Mouse (Mus musculus): ENCODE data around the gene Sco2. TPM values are rescaled to one million over a fixed set of nuclear protein-coding genes. Genes with fewer than 3 reads are reported as not detected.

Gene Sco2
- polyA plus RNA-seq, 1 experiment from 2014 or later = 6.5 TPM

DNA sequence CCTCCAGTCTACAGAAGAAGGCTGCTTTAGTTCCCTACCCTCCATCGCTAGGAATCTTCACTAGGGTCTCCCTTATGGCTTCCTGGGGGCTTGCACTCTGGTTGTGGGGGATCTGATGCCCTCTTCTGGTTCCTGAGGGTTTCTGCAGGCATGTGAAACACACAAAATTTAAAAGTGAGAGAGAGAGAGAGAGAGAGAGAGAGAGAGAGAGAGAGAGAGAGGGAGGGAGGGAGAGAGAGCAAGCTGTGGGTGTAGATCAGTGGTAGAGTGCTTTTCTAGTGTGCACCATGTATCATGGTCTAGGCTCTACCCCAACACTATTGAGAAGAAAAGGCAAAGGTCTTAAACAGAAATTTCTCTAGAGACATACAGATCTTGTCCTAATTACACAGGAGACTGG is 32.0 kb downstream of the Sco2 start:
- Histone ChIP-seq H3K9me3 (replicated peaks) (no peaks in the 10 kb centered on the region), H3K27me3 (no peaks in the 10 kb centered on the region), H3K27ac (no peak overlapping the region), H3K9ac (no peak overlapping the region), H3K4me3 (no peak overlapping the region), H3K36me3 (no peaks in the 10 kb centered on the region), H3K4me2 (replicated peaks) (no peak overlapping the region), H3K4me1 (no peaks in the 10 kb centered on the region)
- ATAC-seq (ENCODE audit: low FRiP score) = no peak
- 41% methylated on average over 1 of the region's 1 CpGs for WGBS

DNA sequence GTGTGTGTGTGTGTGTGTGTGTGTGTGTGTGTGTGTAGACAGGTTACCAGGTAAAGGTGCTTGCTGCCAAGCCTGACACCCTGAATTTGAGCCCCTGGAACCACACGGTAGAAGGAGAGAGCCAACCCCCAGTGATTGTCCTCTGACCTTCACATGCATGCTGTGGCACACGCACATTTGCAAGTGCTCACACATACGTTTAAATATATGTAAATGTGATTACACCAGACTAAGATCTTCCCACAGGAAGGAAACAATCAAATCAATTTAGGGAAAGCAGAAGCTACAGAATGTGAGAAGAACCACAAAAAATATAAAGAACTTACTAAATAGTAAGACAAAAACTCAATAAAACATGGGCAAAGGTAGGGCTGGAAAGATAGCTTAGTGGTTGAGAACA is 33.5 kb downstream of the Sco2 start:
- Histone ChIP-seq H3K4me3 (no peak overlapping the region), H3K36me3 (no peaks in the 10 kb centered on the region), H3K4me2 (replicated peaks) (no peak overlapping the region), H3K4me1 (no peaks in the 10 kb centered on the region), H3K9me3 (replicated peaks) (no peaks in the 10 kb centered on the region), H3K27ac (no peak overlapping the region), H3K27me3 (no peaks in the 10 kb centered on the region), H3K9ac (no peak overlapping the region)
- 77% methylated on average over 3 of the region's 3 CpGs for WGBS
- ATAC-seq (ENCODE audit: low FRiP score) = no peak

DNA sequence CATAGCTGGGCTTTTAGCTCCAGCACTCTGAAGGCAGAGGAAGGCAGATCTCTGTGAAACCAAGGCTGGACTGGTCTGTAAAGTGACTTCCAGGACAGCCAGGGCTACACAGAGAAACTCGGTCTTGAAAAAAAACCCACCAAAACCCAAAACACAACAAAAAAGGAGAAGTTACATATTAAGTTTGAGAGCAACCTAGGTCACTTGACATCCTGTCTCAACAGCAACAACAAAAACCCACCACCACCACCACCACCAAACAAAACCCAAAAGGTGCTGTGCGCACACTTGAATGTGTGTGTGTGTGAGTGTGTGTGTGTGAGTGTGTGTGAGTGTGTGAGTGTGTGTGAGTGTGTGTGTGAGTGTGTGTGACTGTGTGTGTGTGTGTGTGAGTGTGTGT is 34.0 kb downstream of the Sco2 start:
- H3K27ac ChIP-seq = no peak overlapping the region
- H3K9me3 ChIP-seq (replicated peaks) = no peaks in the 10 kb centered on the region

DNA sequence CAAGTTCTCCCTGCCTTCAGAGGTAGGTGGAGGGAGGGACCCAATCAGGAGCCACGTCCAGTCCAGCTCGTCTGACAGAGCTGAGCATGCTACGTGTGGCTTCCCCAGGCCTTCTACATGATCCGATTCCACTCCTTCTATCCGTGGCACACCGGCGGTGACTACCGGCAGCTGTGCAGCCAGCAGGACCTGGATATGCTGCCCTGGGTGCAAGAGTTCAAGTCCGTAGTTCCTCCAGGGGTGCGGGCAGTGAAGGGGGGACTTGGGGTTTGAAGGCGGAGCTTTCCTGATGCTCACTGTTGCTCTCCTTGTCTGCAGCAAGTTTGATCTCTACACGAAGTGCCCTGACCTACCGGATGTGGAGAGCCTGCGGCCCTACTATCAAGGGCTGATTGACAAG is 37.2 kb downstream of the Sco2 start:
- Histone ChIP-seq H3K27ac (no peak overlapping the region), H3K9me3 (replicated peaks) (no peaks in the 10 kb centered on the region), H3K4me2 (replicated peaks) (no peak overlapping the region), H3K4me3 (no peak overlapping the region), H3K9ac (no peak overlapping the region), H3K4me1 (no peaks in the 10 kb centered on the region), H3K27me3 (no peaks in the 10 kb centered on the region), H3K36me3 (no peaks in the 10 kb centered on the region)
- WGBS = 83% methylated on average over 14 of the region's 14 CpGs
- ATAC-seq (ENCODE audit: low FRiP score) = no peak

More for the DNA sequence above, 34.0 kb downstream of the Sco2 start:
- Histone ChIP-seq H3K36me3 (no peaks in the 10 kb centered on the region), H3K4me1 (no peaks in the 10 kb centered on the region), H3K4me2 (replicated peaks) (no peak overlapping the region), H3K9ac (no peak overlapping the region), H3K27me3 (no peaks in the 10 kb centered on the region), H3K4me3 (no peak overlapping the region)
- no peak for ATAC-seq (ENCODE audit: low FRiP score)
- WGBS = 90% methylated on average over 2 of the region's 2 CpGs

DNA sequence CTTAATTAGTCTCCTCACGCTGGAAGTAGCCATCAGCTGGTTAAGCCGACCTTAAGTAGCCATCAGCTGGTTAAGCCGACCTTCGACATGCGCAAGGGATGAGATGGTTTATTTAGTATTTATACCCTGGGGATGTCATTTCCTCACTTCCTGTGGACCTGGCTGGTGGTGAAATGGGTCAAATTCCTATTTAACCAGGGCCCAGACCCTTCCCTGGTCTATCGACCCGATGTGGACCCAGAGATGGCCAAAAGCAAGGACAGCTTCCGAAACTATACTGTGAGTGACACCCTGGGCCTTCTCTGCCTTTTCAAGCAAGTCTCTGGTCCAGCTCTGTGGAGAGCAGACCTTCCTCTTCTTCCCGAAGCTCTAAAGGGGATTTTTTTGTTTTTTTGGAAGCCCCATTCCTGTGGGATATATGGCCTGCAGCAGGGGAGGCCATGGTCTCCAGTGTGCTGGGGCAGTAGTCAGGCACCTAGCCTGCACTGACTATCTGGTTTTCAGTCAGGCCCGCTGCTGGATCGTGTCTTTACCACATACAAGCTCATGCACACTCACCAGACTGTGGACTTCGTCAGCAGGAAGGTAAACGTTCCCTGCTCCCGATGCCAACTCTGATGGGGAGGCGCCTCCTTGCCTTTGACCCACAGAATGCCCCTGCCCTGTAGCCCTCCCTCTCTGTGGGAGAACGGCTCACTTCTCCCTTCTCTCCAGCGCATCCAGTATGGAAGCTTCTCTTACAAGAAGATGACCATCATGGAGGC is 38.7 kb downstream of the Sco2 start:
- Histone ChIP-seq H3K27me3 (no peaks in the 10 kb centered on the region), H3K4me1 (no peaks in the 10 kb centered on the region), H3K4me2 (replicated peaks) (no peak overlapping the region), H3K9me3 (replicated peaks) (no peaks in the 10 kb centered on the region), H3K27ac (no peak overlapping the region), H3K4me3 (no peak overlapping the region), H3K36me3 (no peaks in the 10 kb centered on the region), H3K9ac (no peak overlapping the region; the same call in 1 of the 2 replicates)
- no peak for ATAC-seq (ENCODE audit: low FRiP score)
- WGBS = 84% methylated on average over 17 of the region's 17 CpGs

DNA sequence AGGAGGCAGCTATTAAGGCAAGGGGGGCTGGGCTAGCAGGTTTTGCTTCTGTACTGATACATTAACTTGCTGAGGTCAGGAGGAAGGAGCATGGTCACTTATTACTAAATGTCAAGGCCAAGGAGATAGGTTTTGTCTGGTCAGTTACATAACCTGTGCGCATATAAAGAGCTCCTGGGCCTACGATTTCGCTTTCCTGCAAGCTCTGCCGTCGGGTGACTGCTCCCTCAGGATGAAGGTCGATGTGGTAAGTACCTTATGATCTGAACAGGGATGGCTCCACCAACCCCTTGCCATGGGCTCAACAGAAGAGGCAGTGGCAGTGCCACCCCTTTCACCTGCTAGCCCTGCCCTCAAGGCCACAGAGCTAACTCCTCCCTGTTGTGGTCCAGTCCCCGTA is 39.4 kb downstream of the Sco2 start, which contains the start of gene Miox:
TSS of gene Miox (plus strand) at position 128 of the 400 bp plus-strand sequence.
- no peak within 1 kb of the TSS for H3K4me3 ChIP-seq
- no peak within 1 kb of the TSS for H3K27ac ChIP-seq
- no peak for ATAC-seq (ENCODE audit: low FRiP score)
- H3K9ac ChIP-seq = no peak within 1 kb of the TSS; the same call in 1 of the 2 replicates
- H3K27me3 ChIP-seq = no peaks in the 10 kb centered on the region
- 94% methylated on average over 7 of the region's 7 CpGs for WGBS
- H3K36me3 ChIP-seq = no peaks in the 10 kb centered on the region
- no peak within 1 kb of the TSS for H3K4me2 ChIP-seq (replicated peaks)
- no peaks in the 10 kb centered on the region for H3K4me1 ChIP-seq
- H3K9me3 ChIP-seq (replicated peaks) = no peaks in the 10 kb centered on the region

DNA sequence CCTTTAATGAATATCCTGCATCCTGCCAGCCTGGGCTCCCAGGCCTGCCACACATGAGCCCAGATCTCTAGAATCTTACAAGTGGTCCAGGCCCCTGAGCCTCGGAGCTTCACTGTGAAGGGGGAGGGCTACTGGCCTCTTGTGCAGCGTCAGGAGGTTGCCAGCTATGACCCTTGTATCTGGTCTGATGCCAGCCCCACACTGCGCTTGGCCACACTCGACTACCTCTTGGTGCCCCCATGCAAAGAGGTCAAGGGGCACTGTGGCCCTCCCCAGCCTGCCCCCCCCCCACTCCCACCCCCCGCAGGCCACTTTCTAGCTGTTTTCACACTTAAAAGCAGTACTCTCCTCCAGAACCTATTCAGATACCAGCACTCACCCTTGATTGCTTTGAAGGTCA is 47.2 kb downstream of the Sco2 start:
- no peak for ATAC-seq (ENCODE audit: low FRiP score)
- Histone ChIP-seq H3K4me2 (replicated peaks) (no peak overlapping the region), H3K9ac (no peak overlapping the region), H3K36me3 (no peaks in the 10 kb centered on the region), H3K4me1 (peaks cover 5% of the 10 kb centered on the region; the same call in 1 of the 2 replicates), H3K9me3 (replicated peaks) (no peaks in the 10 kb centered on the region), H3K27me3 (peaks cover 15% of the 10 kb centered on the region), H3K27ac (no peak overlapping the region), H3K4me3 (no peak overlapping the region)
- 61% methylated on average over 5 of the region's 5 CpGs for whole genome bisulfite sequencing

DNA sequence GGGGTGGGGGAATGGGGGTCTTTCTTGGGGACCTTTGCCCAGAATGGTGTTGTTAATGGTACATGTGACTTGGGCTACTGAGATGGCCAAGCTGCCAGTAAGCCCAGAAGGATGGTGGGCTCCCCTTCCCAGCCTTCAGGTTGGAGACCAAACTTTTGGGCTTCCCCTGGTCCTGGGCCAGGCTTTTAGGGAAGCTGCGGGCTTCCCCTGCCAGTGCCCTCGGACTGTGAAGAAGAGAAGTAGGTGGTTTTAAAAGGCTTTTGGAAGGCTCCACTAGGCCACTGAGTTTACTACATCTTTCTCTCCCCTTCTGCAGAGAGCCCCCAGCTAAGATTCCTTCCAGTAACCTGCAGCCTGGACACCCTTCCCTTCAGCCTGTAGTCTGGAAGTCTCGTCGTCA is 50.0 kb downstream of the Sco2 start:
- no peaks in the 10 kb centered on the region for H3K9me3 ChIP-seq (replicated peaks)
- ATAC-seq (ENCODE audit: low FRiP score) = no peak
- 87% methylated on average over 4 of the region's 4 CpGs for WGBS

DNA sequence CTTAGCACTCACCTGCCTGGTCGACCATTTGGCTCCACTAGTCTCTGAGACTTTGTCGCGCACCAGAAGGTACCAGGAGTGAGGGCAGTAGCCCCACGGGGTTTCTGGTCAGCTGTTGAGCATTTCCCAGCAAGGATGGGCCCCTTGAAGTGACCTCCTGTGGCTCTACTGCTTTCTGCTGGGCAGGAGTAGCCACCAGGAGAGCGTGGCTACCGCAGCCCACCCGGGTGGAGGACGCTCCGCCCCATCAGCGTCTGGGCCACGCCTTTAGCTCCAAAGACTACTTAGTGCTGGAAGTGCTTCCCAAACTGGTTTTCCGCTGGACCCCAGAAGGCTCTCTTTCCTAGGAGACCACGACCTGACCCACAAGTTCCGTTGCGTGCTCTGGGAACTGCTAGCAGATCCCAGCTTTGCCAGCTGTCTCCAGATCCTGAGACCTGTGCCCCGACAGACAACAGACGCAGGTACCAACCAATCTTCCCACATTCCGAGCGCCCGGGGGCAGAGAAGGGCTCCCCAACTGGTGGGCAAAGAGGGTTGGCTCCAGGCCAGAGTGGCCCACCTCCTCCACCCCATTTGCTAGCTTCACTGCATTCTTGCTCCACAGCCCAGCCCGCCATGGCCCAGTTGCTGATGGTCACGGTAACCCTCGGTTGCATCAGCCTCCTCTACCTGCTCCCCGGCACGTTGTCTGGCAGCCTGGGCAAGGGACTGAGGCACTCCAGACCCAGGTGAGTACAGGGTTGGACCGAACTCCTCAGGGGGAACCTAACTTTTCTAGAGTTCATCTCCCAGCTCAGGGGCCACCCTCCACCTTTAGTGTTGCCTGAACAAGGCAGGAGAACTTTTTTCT is 50.8 kb downstream of the Sco2 start, which contains the start of gene Adm2:
TSS of gene Adm2 (plus strand) at position 51 of the 853 bp plus-strand sequence.
- Histone ChIP-seq H3K9me3 (replicated peaks) (no peaks in the 10 kb centered on the region), H3K27ac (no peak within 1 kb of the TSS)

More for the DNA sequence above, 50.0 kb downstream of the Sco2 start:
- Histone ChIP-seq H3K9ac (no peak overlapping the region), H3K4me3 (no peak overlapping the region), H3K27ac (no peak overlapping the region), H3K4me2 (replicated peaks) (no peak overlapping the region), H3K36me3 (no peaks in the 10 kb centered on the region), H3K4me1 (peaks cover 5% of the 10 kb centered on the region; the same call in 1 of the 2 replicates), H3K27me3 (peaks cover 15% of the 10 kb centered on the region)

More for the DNA sequence above, 50.8 kb downstream of the Sco2 start, which contains the start of gene Adm2:
- Histone ChIP-seq H3K27me3 (peaks cover 15% of the 10 kb centered on the region), H3K4me3 (no peak within 1 kb of the TSS; the same call in 1 of the 2 replicates), H3K36me3 (no peaks in the 10 kb centered on the region), H3K4me1 (peaks cover 5% of the 10 kb centered on the region; the same call in 1 of the 2 replicates), H3K4me2 (replicated peaks) (peak within 1 kb of the TSS; percentile 32), H3K9ac (0 out of 2 replicates have a peak within 1 kb of the TSS, but pooled peaks have one; percentile 44)
- WGBS = 8% methylated on average over 26 of the region's 26 CpGs
- ATAC-seq (ENCODE audit: low FRiP score) = no peak

Other genes with a start within 250 kb of the Sco2 start
- gene Hdac10, start 245.1 kb downstream of the Sco2 start, polyA plus RNA-seq (2016; fragmentation: Nextera tagmentation; extraction: Ambion mirVana) = 18.8 and 22.0 TPM in 2 replicates
- 10.0 and 11.4 TPM in 2 replicates for gene Mapk12, start 233.1 kb downstream of the Sco2 start, polyA plus RNA-seq (2016; fragmentation: Nextera tagmentation; extraction: Ambion mirVana)
- 39.0 and 41.9 TPM in 2 replicates for gene Mapk11, start 224.2 kb downstream of the Sco2 start, polyA plus RNA-seq (2016; fragmentation: Nextera tagmentation; extraction: Ambion mirVana)
- 167 and 169 TPM in 2 replicates for gene Plxnb2, start 193.1 kb downstream of the Sco2 start, polyA plus RNA-seq (2016; fragmentation: Nextera tagmentation; extraction: Ambion mirVana)
- gene Dennd6b, start 177.3 kb downstream of the Sco2 start, polyA plus RNA-seq (2016; fragmentation: Nextera tagmentation; extraction: Ambion mirVana) = 54.6 and 57.7 TPM in 2 replicates
- gene Ppp6r2, start 162.3 kb downstream of the Sco2 start, polyA plus RNA-seq (2016; fragmentation: Nextera tagmentation; extraction: Ambion mirVana) = 62.3 and 65.2 TPM in 2 replicates
- 81.1 and 95.5 TPM in 2 replicates for gene Sbf1, start 58.5 kb downstream of the Sco2 start, polyA plus RNA-seq (2016; fragmentation: Nextera tagmentation; extraction: Ambion mirVana)
- not detected in 2 replicates for gene Adm2, start 51.1 kb downstream of the Sco2 start, polyA plus RNA-seq (2016; fragmentation: Nextera tagmentation; extraction: Ambion mirVana)
- gene Miox, start 39.4 kb downstream of the Sco2 start, polyA plus RNA-seq (2016; fragmentation: Nextera tagmentation; extraction: Ambion mirVana) = not detected in 2 replicates
- gene Lmf2, start 18.2 kb downstream of the Sco2 start, polyA plus RNA-seq (2016; fragmentation: Nextera tagmentation; extraction: Ambion mirVana) = 42.5 and 47.3 TPM in 2 replicates
- 140 and 151 TPM in 2 replicates for gene Ncaph2, start 18.1 kb downstream of the Sco2 start, polyA plus RNA-seq (2016; fragmentation: Nextera tagmentation; extraction: Ambion mirVana)
- gene Tymp, start 3.2 kb upstream of the Sco2 start, polyA plus RNA-seq (2016; fragmentation: Nextera tagmentation; extraction: Ambion mirVana) = 1.4 and 1.6 TPM in 2 replicates
- 2.6 and 3.2 TPM in 2 replicates for gene Odf3b, start 5.4 kb upstream of the Sco2 start, polyA plus RNA-seq (2016; fragmentation: Nextera tagmentation; extraction: Ambion mirVana)
- not detected in 2 replicates for gene Klhdc7b, start 11.1 kb upstream of the Sco2 start, polyA plus RNA-seq (2016; fragmentation: Nextera tagmentation; extraction: Ambion mirVana)
- gene Syce3, start 36.7 kb upstream of the Sco2 start, polyA plus RNA-seq (2016; fragmentation: Nextera tagmentation; extraction: Ambion mirVana) = not detected in 2 replicates
- gene Cpt1b, start 52.0 kb upstream of the Sco2 start, polyA plus RNA-seq (2016; fragmentation: Nextera tagmentation; extraction: Ambion mirVana) = 1.2 TPM in 2 replicates
- gene C730034F03Rik, start 55.7 kb upstream of the Sco2 start, polyA plus RNA-seq (2016; fragmentation: Nextera tagmentation; extraction: Ambion mirVana) = 4.1 and 4.6 TPM in 2 replicates
- not detected in 2 replicates for gene Gm44502, start 55.9 kb upstream of the Sco2 start, polyA plus RNA-seq (2016; fragmentation: Nextera tagmentation; extraction: Ambion mirVana)
- gene Chkb, start 56.1 kb upstream of the Sco2 start, polyA plus RNA-seq (2016; fragmentation: Nextera tagmentation; extraction: Ambion mirVana) = 67.4 and 72.0 TPM in 2 replicates
- gene Mapk8ip2, start 80.1 kb upstream of the Sco2 start, polyA plus RNA-seq (2016; fragmentation: Nextera tagmentation; extraction: Ambion mirVana) = 53.3 and 56.7 TPM in 2 replicates
- gene Arsa, start 103.6 kb upstream of the Sco2 start, polyA plus RNA-seq (2016; fragmentation: Nextera tagmentation; extraction: Ambion mirVana) = 19.5 and 19.8 TPM in 2 replicates
- gene Shank3, start 125.8 kb upstream of the Sco2 start, polyA plus RNA-seq (2016; fragmentation: Nextera tagmentation; extraction: Ambion mirVana) = 7.5 and 8.1 TPM in 2 replicates
- gene Acr, start 194.5 kb upstream of the Sco2 start, polyA plus RNA-seq (2016; fragmentation: Nextera tagmentation; extraction: Ambion mirVana) = 1.2 and 1.3 TPM in 2 replicates
- gene Rabl2, start 218.1 kb upstream of the Sco2 start, polyA plus RNA-seq (2016; fragmentation: Nextera tagmentation; extraction: Ambion mirVana) = 61.3 and 71.5 TPM in 2 replicates

Measured in hindbrain, embryonic 12.5 days (tissue).